Mouse (Mus musculus) left cerebral cortex, adult 8-10 months (tissue): ENCODE measurements at regions not wholly inside any gene's neighbourhood (a gene's known extent, or its start where the extent isn't known, plus 50 kb on each side); places are given as distances from the start of the nearest gene placed in this dataset.

Experiments used
- DNase-seq, 2 experiments: peaks; one replicate each; pipeline ENCODE4 v3.0.0; 2022; ENCODE audit warnings: low spot score in 2 of 2

DNA sequence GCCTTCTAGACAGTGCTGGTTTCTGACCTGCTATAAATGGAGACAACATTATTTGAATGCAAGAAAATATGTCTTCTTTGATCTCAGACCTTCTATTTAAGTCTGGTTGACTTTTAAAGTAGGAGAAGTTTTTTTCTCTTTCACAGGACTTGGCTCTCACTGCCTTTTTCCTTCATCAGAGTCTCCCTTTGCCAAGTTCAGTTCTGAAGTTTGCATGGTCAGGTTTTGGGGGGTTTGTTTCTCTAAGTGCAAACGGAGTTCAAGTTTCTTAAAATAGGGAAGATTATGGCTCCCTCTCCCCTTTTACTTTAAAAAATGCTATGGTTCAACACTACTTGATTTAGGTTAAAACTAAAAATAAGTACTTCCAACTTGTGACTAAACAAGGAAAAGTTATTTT, 106.2 kb upstream of the Adamts5 start:
- no peak for DNase-seq

DNA sequence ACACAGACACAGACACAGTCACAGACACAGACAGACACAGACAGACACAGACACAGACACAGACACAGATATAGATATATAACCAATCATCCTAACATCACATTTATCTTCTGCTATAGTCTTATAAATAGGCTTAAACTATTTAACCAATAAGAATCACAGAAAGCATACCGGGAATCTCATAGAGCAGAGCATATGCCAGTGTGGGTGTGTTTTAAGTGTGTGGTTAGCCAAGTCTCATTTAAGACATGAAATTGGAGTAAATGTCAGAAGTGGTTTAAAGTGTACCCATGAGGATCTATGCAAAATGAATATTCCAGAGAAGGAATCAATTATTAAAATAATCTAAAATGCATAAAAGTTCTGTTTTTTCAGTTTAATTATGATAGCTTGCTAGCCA, 99.2 kb upstream of the Adamts5 start:
- peak in 1 of 2 experiments; percentile 11 for DNase-seq

DNA sequence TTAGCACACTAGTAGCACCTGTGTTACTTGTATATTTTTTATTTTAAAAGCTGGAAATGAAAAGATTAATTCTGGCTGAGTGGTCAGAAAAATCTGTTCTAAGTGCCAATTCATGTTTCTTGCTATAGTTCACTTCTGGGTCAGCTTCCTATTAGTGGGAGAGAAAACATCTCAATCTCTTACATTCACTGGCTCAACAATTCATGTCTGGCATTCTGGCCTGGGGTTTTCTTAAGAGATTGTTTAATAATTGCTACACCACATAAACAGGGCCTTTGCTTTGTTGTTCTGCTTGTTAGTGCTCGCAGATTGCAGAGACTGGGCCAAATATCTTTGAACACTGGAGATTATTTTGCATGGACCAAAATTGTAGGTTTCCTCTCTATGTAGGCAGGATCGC, 84.2 kb upstream of the Adamts5 start:
- DNase-seq, result no peak

DNA sequence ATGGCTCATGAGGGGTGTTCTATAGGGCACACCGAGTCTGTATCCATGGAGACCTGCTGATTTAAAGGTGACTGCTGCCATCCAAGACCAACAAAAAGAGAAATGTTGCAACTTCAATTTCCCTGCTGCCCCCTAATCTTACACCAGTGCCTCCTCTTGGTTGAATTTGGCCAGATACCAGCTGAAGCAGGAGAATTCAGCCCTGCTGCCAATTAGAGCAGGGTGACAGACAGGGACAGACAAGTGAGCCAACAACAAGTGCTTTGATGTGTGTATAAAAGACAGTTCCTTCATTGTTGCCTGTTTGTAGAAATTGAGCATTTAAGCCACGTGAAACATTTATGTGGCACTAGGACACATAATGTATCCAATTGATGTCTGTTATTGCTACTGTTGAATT, 75.5 kb upstream of the Adamts5 start:
- DNase-seq, result no peak

DNA sequence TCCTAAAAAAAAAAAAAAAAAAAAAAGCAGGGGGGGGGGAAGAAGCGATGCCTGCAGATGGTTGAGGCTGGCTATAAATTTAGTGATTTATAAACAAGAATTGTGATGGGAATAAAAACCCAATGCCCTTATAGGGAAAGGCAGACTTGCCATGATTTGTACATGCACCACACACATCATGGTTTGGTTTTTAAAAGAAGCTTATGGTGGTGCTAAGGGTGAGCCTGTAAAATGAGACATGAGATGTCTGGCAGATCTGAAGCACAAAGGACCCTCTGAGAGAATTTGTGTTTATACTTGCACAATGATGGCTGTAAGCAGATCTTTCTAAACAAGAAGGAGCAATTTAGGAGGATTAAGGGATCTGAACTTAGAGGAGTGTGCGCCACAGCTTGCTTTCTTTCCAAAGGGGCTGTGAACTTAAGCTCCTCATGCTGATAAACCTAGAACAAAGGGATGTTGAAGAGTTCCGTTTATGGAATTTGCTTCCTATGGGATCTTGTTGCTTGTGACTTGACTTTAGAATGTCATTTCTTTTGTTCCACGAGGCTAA, 65.3 kb upstream of the Adamts5 start:
- no peak for DNase-seq

DNA sequence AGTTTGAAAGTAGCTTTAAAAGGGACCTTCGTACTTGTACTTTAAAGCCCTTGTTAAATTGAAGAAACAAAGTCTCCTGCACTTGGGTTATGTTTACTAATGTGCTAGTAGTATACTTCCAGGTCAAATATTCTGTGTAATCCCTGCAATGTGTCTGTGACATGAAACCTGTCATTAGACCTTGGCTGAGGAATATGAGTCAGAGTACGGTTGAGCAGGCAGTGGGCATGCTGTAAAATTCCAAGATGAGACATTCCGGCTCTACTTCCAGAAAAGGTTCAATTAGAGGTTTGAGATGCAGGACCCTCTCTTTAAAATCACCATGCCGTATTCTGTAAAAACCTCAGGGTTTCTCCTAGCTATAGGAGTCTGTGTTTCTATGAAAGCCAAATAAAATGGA, 64.6 kb upstream of the Adamts5 start:
- DNase-seq, result no peak

DNA sequence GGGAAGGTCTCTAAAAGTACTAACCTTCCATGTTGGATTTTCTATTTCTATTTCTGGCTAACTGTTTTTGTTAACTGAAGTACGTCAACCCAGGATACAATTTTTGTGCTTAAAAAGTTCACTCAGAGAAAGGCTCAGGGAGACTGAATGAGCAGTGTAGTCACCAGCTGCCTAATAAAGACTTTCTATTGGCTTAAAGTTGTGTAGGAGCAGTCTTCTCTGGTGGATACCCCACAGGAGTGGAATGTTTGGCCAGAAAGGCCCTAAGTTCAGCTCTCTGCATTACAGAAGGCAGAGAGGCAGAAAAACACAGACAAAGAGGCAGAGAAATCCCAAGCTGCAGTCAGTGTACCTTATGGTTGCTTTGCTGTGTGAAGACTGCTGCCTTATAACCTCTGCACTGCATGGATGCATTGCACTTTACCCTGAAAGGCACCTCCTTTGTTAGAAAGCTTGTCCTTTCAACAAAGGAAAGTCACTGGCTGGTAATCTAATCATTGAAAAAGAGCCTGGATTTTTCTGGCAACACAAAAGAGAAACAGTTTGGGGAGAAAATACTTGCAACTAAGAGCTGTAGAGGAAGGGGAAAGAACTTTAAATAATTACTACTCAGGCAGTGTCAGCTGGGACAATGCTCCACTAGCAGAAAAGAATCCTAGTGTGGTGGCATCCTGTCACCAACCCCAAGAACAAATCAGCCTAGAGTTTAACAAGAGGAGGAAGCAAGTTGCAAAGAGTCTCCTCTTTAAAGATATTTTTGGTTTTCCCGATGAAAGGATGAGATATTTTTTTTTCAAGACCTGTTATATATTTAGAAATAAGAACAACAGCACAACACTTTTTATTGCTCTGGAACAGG, 63.0 kb upstream of the Adamts5 start:
- DNase-seq, result no peak

DNA sequence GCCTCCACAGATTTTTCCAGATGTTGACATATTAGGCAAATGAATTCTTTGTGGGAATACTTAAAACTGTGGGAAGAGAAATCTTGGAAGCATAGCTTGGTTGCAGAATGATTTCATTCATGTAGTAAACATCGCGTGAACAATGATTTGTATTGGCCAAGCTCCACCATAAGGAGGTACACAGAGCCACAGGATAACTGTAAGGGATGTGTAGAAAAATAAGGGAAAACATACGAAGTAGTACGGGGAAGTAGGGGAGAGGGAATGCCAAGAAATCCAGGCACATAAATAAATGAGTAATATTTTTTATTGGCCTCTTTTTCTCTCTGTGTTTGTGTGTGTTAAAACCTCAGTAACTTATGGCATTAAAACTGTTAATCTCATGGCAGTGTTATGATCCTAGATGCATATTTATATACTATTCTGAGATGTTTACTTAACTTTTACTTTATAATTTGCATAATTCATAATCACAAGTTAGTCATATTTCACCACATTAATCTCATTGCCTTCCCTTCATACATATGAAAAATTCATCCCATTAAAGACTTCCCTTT, 54.5 kb upstream of the Adamts5 start:
- no peak for DNase-seq

DNA sequence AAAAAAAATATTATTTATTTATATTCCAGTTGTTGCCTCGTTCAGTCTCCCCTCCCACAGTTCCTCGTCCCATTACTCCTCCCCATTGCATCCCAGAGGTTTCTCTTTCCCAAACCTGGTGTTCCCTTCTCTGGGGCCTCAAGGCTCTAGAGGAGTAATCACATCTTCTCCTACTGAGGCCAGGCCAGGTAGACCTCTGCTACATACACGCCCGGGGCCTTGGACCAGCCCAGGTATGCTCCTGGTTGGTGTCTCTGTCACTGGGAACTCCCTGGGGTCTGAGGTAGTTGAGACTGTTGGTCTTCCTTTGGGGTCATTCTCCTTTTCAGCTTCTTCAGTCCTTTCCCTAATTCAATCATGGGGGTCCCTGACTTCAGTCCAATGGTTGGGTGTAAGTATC, 50.0 kb upstream of the Adamts5 start:
- DNase-seq, result no peak
